12 mouse cellular contexts compared by ENCODE assay signal in genomic region chr11:46073061-46073849, GRCm38 (mm10). TPM values are rescaled to one million over a fixed set of nuclear protein-coding genes. Genes with fewer than 3 reads are reported as not detected.
DNase-seq lines count a peak whose midpoint lies in the region; ATAC-seq and TF ChIP-seq lines count a peak whose summit lies in the region.
"Had no signal": no experiment of that assay in that cellular context is flagged by ENCODE, and none has a peak within 500 bp of the region (broad histone marks: within the 10 kb centered on the region; RNA-seq: fewer than 3 reads in every experiment).

No protein-coding gene starts in this region.

- H3K9ac ChIP-seq in midbrain, embryonic 11.5 days (ENCODE audit: low read length): no peak overlapping the region
- H3K9ac ChIP-seq in midbrain, embryonic 16.5 days (ENCODE audit: low read depth, low read length): no peak overlapping the region
- H3K9ac ChIP-seq in heart, postnatal 0 days (replicated peaks; ENCODE audit: low read depth, low read length): no peak overlapping the region; the same call in 1 of the 2 replicates
- no peak overlapping the region; the same call in 1 of the 2 replicates for H3K9ac ChIP-seq in stomach, embryonic 16.5 days (ENCODE audit: low read length)
- H3K9ac ChIP-seq: hindbrain, embryonic 14.5 days had no signal

- peak overlapping the region; percentile 77 for H3K27ac ChIP-seq in gastrocnemius, adult 2 months
- no peak overlapping the region for H3K27ac ChIP-seq in midbrain, embryonic 11.5 days (ENCODE audit: low read depth, low read length)
- no peak overlapping the region for H3K27ac ChIP-seq in midbrain, embryonic 16.5 days (ENCODE audit: low read length)
- H3K27ac ChIP-seq in heart, postnatal 0 days (ENCODE audit: low read depth): peak overlapping the region; percentile 98
- peak overlapping the region; percentile 61 for H3K27ac ChIP-seq in stomach, embryonic 16.5 days (ENCODE audit: low read length)
- H3K27ac ChIP-seq: hindbrain, embryonic 14.5 days had no signal

- H3K4me2 ChIP-seq in midbrain, embryonic 11.5 days: no peak overlapping the region
- H3K4me2 ChIP-seq in midbrain, embryonic 16.5 days (ENCODE audit: low read length): no peak overlapping the region
- H3K4me2 ChIP-seq in heart, postnatal 0 days (ENCODE audit: low read depth, low read length): no peak overlapping the region
- no peak overlapping the region for H3K4me2 ChIP-seq in stomach, embryonic 16.5 days (ENCODE audit: low read depth, low read length)
- H3K4me2 ChIP-seq: hindbrain, embryonic 14.5 days had no signal

- intact Hi-C loops in gastrocnemius, adult 2 months (cut with DNase I): no loop called here
- intact Hi-C loops in left cerebral cortex, postnatal 4 days (cut with DNase I): no loop called here

- peak; percentile 45; the same call in 1 of the 2 replicates for TF ChIP-seq EP300 in heart, postnatal 0 days (IDR thresholded peaks at IDR 0.05; ENCODE audit: low read depth)

- TF ChIP-seq CTCF in gastrocnemius, adult 2 months (IDR thresholded peaks at IDR 0.05): no peak
- no peak for TF ChIP-seq CTCF in heart, postnatal 0 days (IDR thresholded peaks at IDR 0.05; ENCODE audit: low read depth)

- H3K9me3 ChIP-seq in midbrain, embryonic 11.5 days (ENCODE audit: control insufficient read depth, low read length): no peaks in the 10 kb centered on the region
- no peaks in the 10 kb centered on the region for H3K9me3 ChIP-seq in midbrain, embryonic 16.5 days (replicated peaks; ENCODE audit: control insufficient read depth, low read length, poor library complexity, severe bottlenecking)
- no peaks in the 10 kb centered on the region for H3K9me3 ChIP-seq in heart, postnatal 0 days (replicated peaks; ENCODE audit: control insufficient read depth, low read length)
- no peaks in the 10 kb centered on the region for H3K9me3 ChIP-seq in stomach, embryonic 16.5 days (replicated peaks; ENCODE audit: control insufficient read depth, low read length)

- 83% methylated on average over 15 of the region's 15 CpGs for whole genome bisulfite sequencing in midbrain, embryonic 11.5 days
- 74% methylated on average over 15 of the region's 15 CpGs for WGBS in midbrain, embryonic 16.5 days
- 49% methylated on average over 15 of the region's 15 CpGs for WGBS in heart, postnatal 0 days
- WGBS in stomach, embryonic 16.5 days: 43% methylated on average over 15 of the region's 15 CpGs

- peaks cover 8% of the 10 kb centered on the region; the same call in 1 of the 2 replicates for H3K4me1 ChIP-seq in midbrain, embryonic 11.5 days (ENCODE audit: control insufficient read depth, insufficient read depth, low read length)
- peaks cover 17% of the 10 kb centered on the region for H3K4me1 ChIP-seq in midbrain, embryonic 16.5 days (ENCODE audit: control insufficient read depth, insufficient read depth, low read length)
- H3K4me1 ChIP-seq in heart, postnatal 0 days (ENCODE audit: control insufficient read depth, insufficient read depth): peaks cover 61% of the 10 kb centered on the region
- H3K4me1 ChIP-seq in stomach, embryonic 16.5 days (ENCODE audit: control insufficient read depth, insufficient read depth, low read length): peaks cover 36% of the 10 kb centered on the region

- H3K36me3 ChIP-seq in midbrain, embryonic 11.5 days (ENCODE audit: control insufficient read depth, insufficient read depth, low read length): no peaks in the 10 kb centered on the region
- H3K36me3 ChIP-seq in midbrain, embryonic 16.5 days (ENCODE audit: control insufficient read depth, insufficient read depth, low read length): peaks cover 13% of the 10 kb centered on the region
- peaks cover 32% of the 10 kb centered on the region for H3K36me3 ChIP-seq in heart, postnatal 0 days (replicated peaks; ENCODE audit: control insufficient read depth, insufficient read depth, low read length)
- peaks cover 4% of the 10 kb centered on the region; the same call in 1 of the 2 replicates for H3K36me3 ChIP-seq in stomach, embryonic 16.5 days (ENCODE audit: control insufficient read depth, insufficient read depth, low read length)

- no peak for ATAC-seq in midbrain, embryonic 11.5 days (ENCODE audit: low FRiP score)
- no peak for ATAC-seq in midbrain, embryonic 16.5 days
- no peak for ATAC-seq in heart, postnatal 0 days (ENCODE audit: insufficient read depth, low read depth)
- ATAC-seq in stomach, embryonic 16.5 days (ENCODE audit: insufficient read depth, low FRiP score): peak; percentile 37; the same call in 1 of the 2 replicates

- DNase-seq in gastrocnemius, adult 2 months: peak; percentile 54
- no peak for DNase-seq in gastrocnemius, adult 8-10 months (ENCODE audit: low spot score in 2 of 2)
- DNase-seq in midbrain, embryonic 11.5 days (ENCODE audit: low spot score, missing footprints): peak; percentile 81
- no peak for DNase-seq in heart, postnatal 0 days (ENCODE audit: low spot score)
- DNase-seq in left cerebral cortex, postnatal 4 days: no peak
- no peak for DNase-seq in ovary, adult 18-20 months (ENCODE audit: low spot score)
- DNase-seq: adrenal gland, postnatal 36 days; thymus, postnatal 36 days had no signal

- H3K27me3 ChIP-seq in midbrain, embryonic 11.5 days (ENCODE audit: control insufficient read depth, insufficient read depth, low read length): no peaks in the 10 kb centered on the region
- no peaks in the 10 kb centered on the region for H3K27me3 ChIP-seq in midbrain, embryonic 16.5 days (ENCODE audit: control insufficient read depth, insufficient read depth, low read depth, low read length)
- no peaks in the 10 kb centered on the region for H3K27me3 ChIP-seq in heart, postnatal 0 days (ENCODE audit: control insufficient read depth, insufficient read depth, low read length)
- no peaks in the 10 kb centered on the region for H3K27me3 ChIP-seq in stomach, embryonic 16.5 days (ENCODE audit: control insufficient read depth, insufficient read depth, low read length)
- H3K27me3 ChIP-seq: CH12.LX had no signal

- peak overlapping the region; percentile 2 for H3K4me3 ChIP-seq in gastrocnemius, adult 2 months
- no peak overlapping the region for H3K4me3 ChIP-seq in midbrain, embryonic 11.5 days (ENCODE audit: low read depth, low read length)
- no peak overlapping the region for H3K4me3 ChIP-seq in midbrain, embryonic 16.5 days (ENCODE audit: low read depth, low read length)
- H3K4me3 ChIP-seq in heart, postnatal 0 days (ENCODE audit: low read depth, low read length): no peak overlapping the region
- H3K4me3 ChIP-seq in stomach, embryonic 16.5 days (replicated peaks; ENCODE audit: low read length): no peak overlapping the region

RNA-seq across cellular contexts. Expression of gene Adam19, which starts 17.5 kb away (rescaled TPM):
- 1 to 10 TPM; 3.0 to 3.7 TPM for total RNA-seq in gastrocnemius, adult 2 months (2021)
- 1 to 10 TPM; 1.5 to 2.8 (median 2.2) TPM for total RNA-seq in gastrocnemius, adult 8-10 months (2022)
- polyA plus RNA-seq in midbrain, embryonic 11.5 days (2014; fragmentation: Nextera tagmentation; extraction: Ambion mirVana): 6.1 and 6.6 TPM in 2 replicates
- polyA plus RNA-seq in midbrain, embryonic 16.5 days (2015; fragmentation: Nextera tagmentation; extraction: Ambion mirVana): 9.0 and 10.1 TPM in 2 replicates
- total RNA-seq in heart, postnatal 0 days (2014; rRNA removed; ENCODE audit: low replicate concordance): 59.8 and 67.9 TPM in 2 replicates
- 10.1 and 15.8 TPM in 2 replicates for polyA plus RNA-seq in heart, postnatal 0 days (2015; fragmentation: Nextera tagmentation; extraction: Ambion mirVana)
- 22.0 and 22.4 TPM in 2 replicates for polyA plus RNA-seq in stomach, embryonic 16.5 days (2015; fragmentation: Nextera tagmentation; extraction: Ambion mirVana)
- total RNA-seq in left cerebral cortex, postnatal 4 days (2021): 10 to 100 TPM; 40.0 to 44.9 TPM

RNA-seq across cellular contexts. Expression of gene Gm12166, which starts 21.1 kb away (rescaled TPM):
- under 1 TPM; 0.64 to 0.99 TPM for total RNA-seq in gastrocnemius, adult 2 months (2021)
- 1 to 10 TPM in 2 of 4 experiments, under 1 TPM in 1, not detected in 1; 0.86 to 1.9 (median 1.2) TPM for total RNA-seq in gastrocnemius, adult 8-10 months (2022)
- polyA plus RNA-seq in midbrain, embryonic 11.5 days (2014; fragmentation: Nextera tagmentation; extraction: Ambion mirVana): 1.4 and 2.5 TPM in 2 replicates
- polyA plus RNA-seq in midbrain, embryonic 16.5 days (2015; fragmentation: Nextera tagmentation; extraction: Ambion mirVana): 4.7 and 7.1 TPM in 2 replicates
- 1.8 and 2.8 TPM in 2 replicates for total RNA-seq in heart, postnatal 0 days (2014; rRNA removed; ENCODE audit: low replicate concordance)
- 3.6 and 3.9 TPM in 2 replicates for polyA plus RNA-seq in heart, postnatal 0 days (2015; fragmentation: Nextera tagmentation; extraction: Ambion mirVana)
- polyA plus RNA-seq in stomach, embryonic 16.5 days (2015; fragmentation: Nextera tagmentation; extraction: Ambion mirVana): 4.7 and 7.9 TPM in 2 replicates
- total RNA-seq in left cerebral cortex, postnatal 4 days (2021): 1 to 10 TPM; 2.2 to 4.4 TPM

Comparison
In these comparisons a context has a peak if more than half of its experiments do, and no peak if none do; other contexts are left out.
1. DNase-seq: peak in gastrocnemius, adult 2 months (single experiment) and midbrain, embryonic 11.5 days (single experiment); none in gastrocnemius, adult 8-10 months (0 of 2), heart, postnatal 0 days (single experiment), left cerebral cortex, postnatal 4 days (single experiment) and ovary, adult 18-20 months (single experiment).
2. H3K27ac ChIP-seq: peak in gastrocnemius, adult 2 months (single experiment), heart, postnatal 0 days (single experiment) and stomach, embryonic 16.5 days (single experiment); none in midbrain, embryonic 11.5 days (single experiment) and midbrain, embryonic 16.5 days (single experiment).
3. RNA of gene Adam19, which starts 17.5 kb away (total RNA-seq): 59.8 to 67.9 TPM in heart, postnatal 0 days and 40.0 to 44.9 TPM in left cerebral cortex, postnatal 4 days; 3.0 to 3.7 TPM in gastrocnemius, adult 2 months and 1.5 to 2.8 TPM in gastrocnemius, adult 8-10 months; every median in the first group is over 4 times any median in the second.